Mouse (Mus musculus): ENCODE data around the gene Lcn11. TPM values are rescaled to one million over a fixed set of nuclear protein-coding genes. Genes with fewer than 3 reads are reported as not detected.
"Not testable (repeated sequence)": the region's sequence is repeated elsewhere in the genome, so short reads cannot be mapped to it uniquely, and the experiment has no call there.

Lcn11 gene
- polyA plus RNA-seq, 1 experiment from 2014 or later, result not detected

DNA sequence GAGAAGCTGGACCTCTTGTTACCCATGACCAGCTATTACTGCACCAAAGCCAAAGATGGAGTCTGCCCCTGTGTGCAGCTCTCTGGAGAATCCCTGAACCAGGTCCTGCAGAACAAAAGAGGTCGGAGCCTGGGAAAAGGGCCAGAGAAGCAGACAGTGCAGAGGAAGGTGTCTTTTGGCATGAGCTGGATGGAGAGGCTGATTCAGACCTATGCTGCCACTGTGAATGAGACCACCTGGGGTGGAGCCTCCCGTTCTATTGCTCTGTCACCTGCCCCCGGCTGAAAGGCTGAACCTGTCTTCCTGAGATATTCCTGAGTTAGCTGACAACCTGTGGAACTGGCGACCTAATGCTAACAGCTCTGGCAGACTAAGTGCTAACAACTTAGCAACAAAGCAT is 4.1 kb downstream of the Lcn11 start:
- Histone ChIP-seq H3K4me1 (no peaks in the 10 kb centered on the region), H3K9ac (no peak overlapping the region), H3K36me3 (no peaks in the 10 kb centered on the region), H3K27me3 (no peaks in the 10 kb centered on the region; the same call in 1 of the 2 replicates), H3K4me3 (no peak overlapping the region), H3K27ac (no peak overlapping the region), H3K4me2 (no peak overlapping the region), H3K9me3 (no peaks in the 10 kb centered on the region)
- no peak for ATAC-seq (ENCODE audit: insufficient number of reproducible peaks, insufficient read depth, low FRiP score, low TSS enrichment, low read depth)
- 74% methylated on average over 4 of the region's 4 CpGs for WGBS

DNA sequence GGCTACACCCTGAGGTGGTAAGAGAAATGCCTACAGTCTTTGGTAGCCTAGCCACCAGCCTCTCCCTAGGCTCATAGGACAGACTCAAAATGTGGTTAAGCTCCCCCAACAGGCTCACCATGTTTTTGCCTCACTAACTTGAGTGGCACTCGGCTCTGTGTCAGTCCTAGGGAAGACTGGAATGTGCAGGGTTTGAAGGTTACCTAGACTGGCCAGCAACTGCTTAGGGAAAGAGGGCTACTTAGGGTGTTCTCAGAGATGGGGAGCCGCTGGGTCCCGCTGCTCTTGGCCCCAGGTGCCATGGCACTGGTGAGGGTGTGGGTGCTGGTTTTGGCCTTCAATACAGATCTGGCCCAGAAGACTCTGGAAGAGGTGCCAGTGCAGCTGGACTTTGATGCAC is 5.1 kb downstream of the Lcn11 start, which contains the start of gene Gm13539:
Gm13539 (plus strand) TSS at position 301 of the 400 bp plus-strand sequence.
- Histone ChIP-seq H3K4me1 (no peaks in the 10 kb centered on the region), H3K9ac (no peak within 1 kb of the TSS), H3K27ac (no peak within 1 kb of the TSS), H3K27me3 (no peaks in the 10 kb centered on the region; the same call in 1 of the 2 replicates), H3K36me3 (no peaks in the 10 kb centered on the region), H3K4me3 (no peak within 1 kb of the TSS), H3K9me3 (no peaks in the 10 kb centered on the region), H3K4me2 (no peak within 1 kb of the TSS)
- no peak for ATAC-seq (ENCODE audit: insufficient number of reproducible peaks, insufficient read depth, low FRiP score, low TSS enrichment, low read depth)
- 85% methylated on average over 3 of the region's 3 CpGs for WGBS

DNA sequence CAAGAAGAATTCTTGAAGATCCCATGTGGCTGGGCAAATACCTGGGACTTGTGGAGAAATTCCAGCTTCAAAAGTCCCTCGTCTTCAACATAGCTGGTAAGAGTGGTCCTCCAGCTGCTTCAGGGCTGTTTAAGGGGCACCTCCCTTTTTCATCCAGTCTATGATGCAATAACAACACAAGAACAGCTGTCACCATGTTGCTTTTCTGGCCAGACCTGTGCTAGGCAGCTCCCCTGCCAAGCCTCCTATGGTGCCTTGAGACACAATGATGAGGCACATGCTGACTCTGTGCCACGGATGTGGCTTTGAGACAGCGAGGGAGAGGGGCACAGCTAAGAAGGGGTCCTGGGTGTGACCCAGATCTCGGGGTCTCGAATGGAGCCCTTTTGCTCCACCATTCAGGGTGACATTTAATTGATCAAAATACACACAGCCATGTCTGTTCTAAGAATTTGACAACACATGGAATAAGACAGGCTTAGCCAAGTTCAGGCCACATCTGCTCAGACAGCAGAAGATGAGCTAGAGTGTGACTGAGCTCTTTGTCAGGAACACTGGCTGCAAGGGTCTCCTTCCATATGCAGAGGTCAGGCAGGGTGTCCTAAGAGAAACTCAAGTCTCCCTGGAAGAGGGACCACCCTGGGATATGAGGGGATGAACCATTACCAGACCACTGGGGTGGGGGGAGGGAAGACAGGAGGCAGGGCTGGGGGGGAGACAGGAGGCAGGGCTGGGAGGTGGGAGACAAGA is 8.9 kb downstream of the Lcn11 start:
- no peak overlapping the region for H3K27ac ChIP-seq
- no peak for ATAC-seq (ENCODE audit: insufficient number of reproducible peaks, insufficient read depth, low FRiP score, low TSS enrichment, low read depth)
- no peaks in the 10 kb centered on the region; the same call in 1 of the 2 replicates for H3K27me3 ChIP-seq
- 69% methylated on average over 5 of the region's 5 CpGs for WGBS
- no peak overlapping the region for H3K4me2 ChIP-seq
- no peak overlapping the region for H3K4me3 ChIP-seq
- no peaks in the 10 kb centered on the region for H3K9me3 ChIP-seq
- no peak overlapping the region for H3K9ac ChIP-seq
- H3K4me1 ChIP-seq, result no peaks in the 10 kb centered on the region
- H3K36me3 ChIP-seq, result no peaks in the 10 kb centered on the region

DNA sequence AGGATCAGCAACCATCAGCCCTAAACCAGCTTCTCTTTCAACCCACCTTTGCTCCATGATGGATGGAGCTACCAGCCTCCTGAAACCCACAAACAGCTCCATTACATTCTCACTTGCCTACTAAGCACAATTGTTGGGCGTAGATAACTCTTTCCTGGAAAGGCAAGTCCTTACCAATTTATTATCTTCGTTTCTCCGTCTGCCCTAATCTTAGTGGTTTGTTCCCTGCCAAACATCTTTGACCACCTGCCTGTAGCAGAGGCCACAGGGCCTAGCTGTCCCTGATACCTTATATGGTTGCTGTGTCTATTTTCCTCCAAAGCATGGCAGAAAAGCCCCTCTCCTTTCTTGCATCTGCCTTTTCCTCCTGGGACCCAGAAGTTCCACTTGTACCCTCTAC is 12.3 kb downstream of the Lcn11 start:
- 88% methylated on average over 3 of the region's 3 CpGs for WGBS
- Histone ChIP-seq H3K4me2 (no peak overlapping the region), H3K4me3 (no peak overlapping the region), H3K27ac (no peak overlapping the region), H3K9me3 (no peaks in the 10 kb centered on the region), H3K4me1 (no peaks in the 10 kb centered on the region), H3K9ac (no peak overlapping the region), H3K27me3 (no peaks in the 10 kb centered on the region; the same call in 1 of the 2 replicates), H3K36me3 (no peaks in the 10 kb centered on the region)
- ATAC-seq (ENCODE audit: insufficient number of reproducible peaks, insufficient read depth, low FRiP score, low TSS enrichment, low read depth), result no peak

DNA sequence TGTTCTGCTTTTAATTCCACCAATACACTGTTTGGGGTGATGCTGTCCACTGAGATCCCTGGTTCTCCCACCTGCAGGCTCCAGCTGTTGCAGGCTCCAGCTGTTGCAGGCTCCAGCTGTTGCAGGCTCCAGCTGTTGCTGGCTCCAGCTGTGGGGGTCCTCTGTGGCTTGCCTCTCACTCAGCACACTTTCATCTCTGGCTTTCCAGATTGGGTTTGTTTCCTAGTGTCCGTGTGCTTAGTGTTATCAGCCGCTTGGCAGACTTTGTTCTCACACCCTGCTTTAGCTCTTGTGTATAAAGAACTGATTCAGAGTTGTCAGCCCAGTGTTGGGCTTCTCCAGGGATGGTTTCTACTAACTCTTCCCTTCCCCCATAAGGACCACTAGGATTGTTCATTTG is 20.8 kb downstream of the Lcn11 start:
- H3K9me3 ChIP-seq, result no peaks in the 10 kb centered on the region
- H3K27ac ChIP-seq, result no peak overlapping the region
- H3K27me3 ChIP-seq, result no peaks in the 10 kb centered on the region
- ATAC-seq (ENCODE audit: insufficient number of reproducible peaks, insufficient read depth, low FRiP score, low TSS enrichment, low read depth), result no peak
- no peak overlapping the region for H3K9ac ChIP-seq
- 48% methylated on average over 2 of the region's 2 CpGs for WGBS
- H3K4me2 ChIP-seq, result no peak overlapping the region
- no peaks in the 10 kb centered on the region for H3K36me3 ChIP-seq
- H3K4me1 ChIP-seq, result no peaks in the 10 kb centered on the region
- no peak overlapping the region for H3K4me3 ChIP-seq

DNA sequence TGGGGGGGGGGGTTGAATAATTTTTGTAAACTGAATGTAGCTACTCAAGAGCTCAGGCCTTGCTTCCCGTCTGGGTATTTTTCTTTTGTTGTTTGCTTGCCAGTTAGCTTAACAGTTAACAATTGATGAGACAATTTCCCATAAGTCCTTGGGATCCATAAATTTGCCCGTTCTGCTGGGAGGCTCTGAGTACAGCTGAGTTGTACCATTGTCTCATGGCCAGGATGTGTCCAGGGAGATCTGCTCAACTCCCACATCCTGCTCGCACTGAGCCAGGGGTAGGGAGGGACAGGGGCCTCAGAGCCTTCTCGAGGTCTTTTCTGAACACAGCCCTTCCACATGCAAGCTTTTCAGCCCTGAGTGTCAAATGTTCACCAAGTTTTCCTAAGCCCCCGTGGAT is 21.2 kb downstream of the Lcn11 start:
- no peak overlapping the region for H3K9ac ChIP-seq
- no peak overlapping the region for H3K4me2 ChIP-seq
- no peak overlapping the region for H3K27ac ChIP-seq
- no peaks in the 10 kb centered on the region for H3K36me3 ChIP-seq
- no peaks in the 10 kb centered on the region for H3K27me3 ChIP-seq
- H3K4me3 ChIP-seq, result no peak overlapping the region
- ATAC-seq (ENCODE audit: insufficient number of reproducible peaks, insufficient read depth, low FRiP score, low TSS enrichment, low read depth), result no peak
- 55% methylated on average over 5 of the region's 5 CpGs for WGBS
- H3K9me3 ChIP-seq, result no peaks in the 10 kb centered on the region
- H3K4me1 ChIP-seq, result no peaks in the 10 kb centered on the region

DNA sequence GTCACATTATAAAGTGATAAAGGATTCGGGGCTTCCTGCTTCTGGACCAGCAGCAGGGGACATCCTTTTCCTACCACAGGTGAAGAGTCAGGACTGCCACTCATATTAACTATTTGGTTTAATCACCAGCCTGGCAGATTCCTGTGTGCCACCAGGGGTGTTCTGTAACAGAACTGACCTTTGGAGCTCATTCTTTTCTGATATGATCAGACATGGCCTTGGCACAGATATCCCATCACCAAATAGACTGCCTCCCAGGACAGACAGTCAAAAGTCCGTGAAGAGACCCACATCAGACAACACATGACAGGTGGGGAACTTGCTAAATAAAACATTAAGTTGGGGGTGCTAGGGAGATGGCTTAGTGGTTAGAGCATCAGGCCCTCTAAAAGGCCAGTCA is 34.9 kb downstream of the Lcn11 start:
- WGBS, result 70% methylated on average over 2 of the region's 2 CpGs
- no peak overlapping the region for H3K4me3 ChIP-seq
- H3K4me1 ChIP-seq, result no peaks in the 10 kb centered on the region
- H3K9ac ChIP-seq, result no peak overlapping the region
- H3K27me3 ChIP-seq, result no peaks in the 10 kb centered on the region
- H3K27ac ChIP-seq, result no peak overlapping the region
- H3K9me3 ChIP-seq, result no peaks in the 10 kb centered on the region
- H3K4me2 ChIP-seq, result no peak overlapping the region
- H3K36me3 ChIP-seq, result no peaks in the 10 kb centered on the region
- ATAC-seq (ENCODE audit: insufficient number of reproducible peaks, insufficient read depth, low FRiP score, low TSS enrichment, low read depth), result no peak

DNA sequence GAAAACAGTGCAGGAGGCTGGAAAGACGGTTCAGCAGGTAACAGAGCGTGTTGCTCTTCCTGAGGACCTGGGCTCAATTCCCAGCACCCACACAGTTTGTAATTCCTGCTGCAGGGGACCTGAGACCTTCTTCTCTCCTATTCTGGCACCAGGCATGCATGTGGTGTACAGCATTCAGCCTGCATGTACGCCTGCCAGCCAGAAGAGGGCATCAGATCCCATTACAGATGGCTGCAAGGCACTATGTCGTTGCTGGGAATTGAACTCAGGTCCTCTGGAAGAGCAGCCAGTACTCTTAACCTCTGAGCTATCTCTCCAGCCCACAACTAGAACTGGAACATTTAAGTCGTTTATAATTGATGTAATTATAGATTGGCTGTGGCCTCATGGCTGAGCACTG is 36.5 kb downstream of the Lcn11 start:
- WGBS, result 79% methylated on average over 5 of the region's 5 CpGs
- Histone ChIP-seq H3K9ac (no peak overlapping the region), H3K36me3 (no peaks in the 10 kb centered on the region), H3K27ac (no peak overlapping the region), H3K4me1 (no peaks in the 10 kb centered on the region), H3K9me3 (no peaks in the 10 kb centered on the region), H3K27me3 (no peaks in the 10 kb centered on the region), H3K4me3 (no peak overlapping the region), H3K4me2 (no peak overlapping the region)
- no peak for ATAC-seq (ENCODE audit: insufficient number of reproducible peaks, insufficient read depth, low FRiP score, low TSS enrichment, low read depth)

DNA sequence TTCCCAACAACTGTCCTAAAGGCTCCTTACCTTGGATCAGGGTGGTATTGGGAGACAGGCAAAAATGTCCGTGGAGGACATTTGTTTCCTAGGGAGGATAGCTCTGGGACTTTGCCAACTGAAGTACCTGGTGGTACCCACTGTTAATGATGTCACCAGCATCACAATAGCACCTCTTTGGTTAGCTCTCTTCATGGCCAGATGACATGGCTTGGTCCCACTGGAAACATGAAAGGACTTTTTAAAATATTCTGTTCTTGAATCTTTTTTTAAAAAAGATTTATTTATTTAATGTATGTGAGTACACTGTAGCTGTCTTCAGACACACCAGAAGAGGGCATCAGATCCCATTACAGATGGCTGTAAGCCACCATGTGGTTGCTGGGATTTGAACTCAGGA is 38.9 kb downstream of the Lcn11 start, which contains the start of gene Glt6d1:
Glt6d1 (minus strand) TSS at position 101 of the 400 bp plus-strand sequence.
- not testable (repeated sequence) for H3K27ac ChIP-seq; ATAC-seq (ENCODE audit: insufficient number of reproducible peaks, insufficient read depth, low FRiP score, low TSS enrichment, low read depth); H3K4me2 ChIP-seq; H3K4me1 ChIP-seq; H3K36me3 ChIP-seq; H3K9me3 ChIP-seq; H3K4me3 ChIP-seq; H3K9ac ChIP-seq; H3K27me3 ChIP-seq
- 63% methylated on average over 1 of the region's 1 CpGs for WGBS

DNA sequence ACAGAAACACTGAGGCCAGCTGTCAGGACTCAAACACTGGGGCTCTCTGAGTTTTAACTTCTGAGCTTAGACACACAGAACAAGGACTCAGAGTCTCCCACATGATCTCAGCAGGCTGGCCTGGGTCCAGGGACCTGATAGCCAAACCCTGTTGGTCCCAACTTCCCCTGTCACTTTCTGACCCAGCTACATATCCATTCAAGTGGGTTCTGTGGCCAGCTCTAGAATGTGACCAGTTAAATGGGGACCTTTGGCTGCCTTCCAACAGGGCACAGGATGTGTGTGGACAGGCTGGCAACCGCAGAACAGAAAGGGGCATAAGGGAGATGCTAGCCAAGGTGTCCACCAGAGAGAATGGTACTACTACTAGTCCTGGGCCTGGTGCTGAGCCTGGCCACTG is 46.0 kb downstream of the Lcn11 start, which contains the start of gene Lcn9:
Lcn9 (plus strand) TSS at position 348 of the 400 bp plus-strand sequence.
- Histone ChIP-seq H3K27me3 (no peaks in the 10 kb centered on the region), H3K9ac (no peak within 1 kb of the TSS), H3K27ac (no peak within 1 kb of the TSS), H3K4me2 (no peak within 1 kb of the TSS), H3K9me3 (no peaks in the 10 kb centered on the region), H3K4me1 (no peaks in the 10 kb centered on the region), H3K4me3 (no peak within 1 kb of the TSS), H3K36me3 (no peaks in the 10 kb centered on the region)
- ATAC-seq (ENCODE audit: insufficient number of reproducible peaks, insufficient read depth, low FRiP score, low TSS enrichment, low read depth), result no peak; the same call in 1 of the 2 replicates
- WGBS, result 91% methylated on average over 1 of the region's 1 CpGs

DNA sequence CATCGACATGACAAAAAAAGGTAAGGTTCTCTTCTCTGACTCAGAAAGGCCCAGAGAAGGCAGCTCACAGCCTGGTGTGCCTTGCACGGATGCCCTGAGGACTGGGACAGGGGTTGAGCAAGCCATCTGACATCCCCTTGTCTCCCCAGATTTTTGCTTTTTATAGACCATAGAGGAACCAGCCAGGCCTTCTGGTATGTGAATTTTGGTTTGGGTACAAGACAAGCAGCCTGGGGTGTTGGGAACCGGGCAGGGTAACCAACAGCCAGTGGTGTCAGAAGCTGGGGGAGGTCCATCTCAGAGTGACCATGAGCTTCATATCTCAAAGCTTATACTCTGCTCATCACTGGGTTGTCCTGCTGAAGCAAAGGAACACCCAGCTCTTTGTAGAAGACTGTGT is 47.9 kb downstream of the Lcn11 start:
- H3K9me3 ChIP-seq, result no peaks in the 10 kb centered on the region
- WGBS, result 77% methylated on average over 3 of the region's 3 CpGs
- H3K4me3 ChIP-seq, result no peak overlapping the region
- H3K36me3 ChIP-seq, result no peaks in the 10 kb centered on the region
- H3K9ac ChIP-seq, result no peak overlapping the region
- H3K4me1 ChIP-seq, result no peaks in the 10 kb centered on the region
- no peaks in the 10 kb centered on the region for H3K27me3 ChIP-seq
- ATAC-seq (ENCODE audit: insufficient number of reproducible peaks, insufficient read depth, low FRiP score, low TSS enrichment, low read depth), result no peak
- no peak overlapping the region for H3K27ac ChIP-seq
- H3K4me2 ChIP-seq, result no peak overlapping the region

DNA sequence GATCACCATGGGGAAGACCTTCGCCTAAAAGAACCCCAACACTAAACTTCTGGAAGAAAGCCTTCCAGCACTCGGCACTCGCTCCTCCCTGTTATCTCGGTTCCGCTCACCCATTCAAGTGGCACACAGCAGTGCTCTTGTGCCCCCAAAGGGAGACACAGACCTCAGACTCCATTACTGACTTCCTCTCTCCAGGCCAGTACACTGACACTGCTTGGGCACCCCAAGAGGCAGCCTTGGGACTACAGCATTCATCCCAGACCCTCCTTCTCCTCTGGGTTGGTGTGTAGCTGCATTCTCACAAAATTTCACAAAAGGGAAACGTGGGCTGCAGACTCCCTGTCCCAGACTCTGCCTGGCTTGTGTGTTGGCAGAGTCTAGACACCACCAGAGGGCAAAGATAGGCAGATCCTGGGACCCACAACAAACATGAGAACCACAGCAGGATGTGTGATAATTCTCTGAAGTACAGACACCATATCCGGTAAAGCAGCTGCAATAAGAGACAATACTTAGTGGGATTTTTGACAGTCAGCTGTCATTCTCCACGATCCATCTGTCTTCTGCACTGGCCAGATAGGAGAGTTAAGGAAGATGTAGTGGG is 51.6 kb downstream of the Lcn11 start:
- Histone ChIP-seq H3K27ac (no peak overlapping the region), H3K27me3 (no peaks in the 10 kb centered on the region), H3K36me3 (no peaks in the 10 kb centered on the region), H3K9ac (no peak overlapping the region), H3K4me1 (no peaks in the 10 kb centered on the region), H3K9me3 (no peaks in the 10 kb centered on the region), H3K4me3 (no peak overlapping the region), H3K4me2 (no peak overlapping the region)
- WGBS, result 74% methylated on average over 8 of the region's 8 CpGs
- ATAC-seq (ENCODE audit: insufficient number of reproducible peaks, insufficient read depth, low FRiP score, low TSS enrichment, low read depth), result no peak
